Mouse (Mus musculus) ZHBTc4 (cell line): Measurements from ENCODE around the gene C8g.

Experiments used
- DNase-seq: peaks from one replicate; pipeline ENCODE4 v3.0.0-alpha.2; 2011; ENCODE audit warnings: low read depth, low spot score

Gene C8g

DNA sequence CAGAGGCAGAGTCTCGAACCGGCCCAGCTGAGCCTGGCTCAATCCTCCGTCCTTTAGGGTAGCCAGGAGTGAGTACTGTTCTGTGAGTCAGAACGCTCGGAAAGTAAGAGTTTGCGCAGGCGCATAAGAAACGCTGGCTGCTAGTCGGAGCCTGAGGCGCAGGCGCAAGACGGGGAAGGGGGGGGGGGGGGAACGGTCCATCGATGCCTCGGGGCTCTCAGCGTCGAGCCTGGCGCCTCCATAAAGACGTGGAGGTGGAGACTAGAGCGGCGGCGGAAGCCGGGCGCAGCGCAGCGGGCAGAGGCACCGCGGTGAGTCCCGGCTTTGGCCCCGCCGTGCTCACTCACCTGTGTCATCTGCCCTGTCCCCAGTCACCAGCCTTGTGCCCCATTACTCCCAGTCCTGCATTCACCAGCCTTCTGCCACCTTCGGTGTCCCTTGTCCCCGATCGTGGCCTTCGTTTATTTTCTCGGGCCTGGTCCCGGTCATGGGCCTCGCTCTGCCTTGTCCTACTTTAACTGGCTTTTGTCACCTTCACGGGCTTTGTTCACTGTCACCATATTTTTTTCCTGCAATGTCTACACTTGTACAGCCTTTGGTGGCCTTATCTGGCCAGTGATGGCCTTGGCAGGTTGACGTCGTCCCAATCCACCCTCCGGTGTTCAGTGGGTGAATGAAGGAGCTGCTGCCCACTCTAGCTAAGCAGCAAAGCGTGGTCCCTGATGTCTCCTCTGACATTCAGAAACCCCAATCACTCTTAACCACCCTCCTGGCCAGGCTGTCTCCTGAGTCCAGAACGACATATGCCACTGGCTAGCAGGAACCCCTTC, 728 bp downstream of the C8g start, which contains the start of gene Fbxw5:
Fbxw5 (plus strand) TSS at position 175 of the 830 bp plus-strand sequence.
- DNase-seq, result peak; percentile 98

DNA sequence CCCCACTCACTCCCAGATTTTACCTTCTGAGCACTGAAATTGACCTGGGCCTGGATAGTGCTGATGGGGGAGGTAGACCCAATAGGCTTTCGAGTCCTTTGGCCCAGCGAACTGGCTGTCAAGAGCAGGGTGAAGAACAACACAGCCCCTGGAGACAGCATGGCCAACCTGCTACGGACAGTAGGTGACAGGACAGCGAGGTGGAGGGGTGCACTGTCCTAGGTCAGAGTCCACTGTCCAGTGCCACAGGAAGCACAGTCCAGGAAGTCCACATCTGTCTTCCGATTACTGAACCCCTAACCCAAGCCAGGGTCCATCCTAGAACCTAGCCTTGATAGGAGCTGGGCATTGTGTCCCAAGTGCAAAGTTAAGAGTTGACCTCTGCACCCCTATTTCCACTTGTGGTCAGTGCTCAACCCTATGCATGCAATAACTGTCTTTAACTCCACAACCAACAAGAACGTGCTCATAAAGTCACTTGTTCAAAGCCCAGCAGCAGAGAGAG, 1.4 kb downstream of the C8g start:
- DNase-seq, result no peak

DNA sequence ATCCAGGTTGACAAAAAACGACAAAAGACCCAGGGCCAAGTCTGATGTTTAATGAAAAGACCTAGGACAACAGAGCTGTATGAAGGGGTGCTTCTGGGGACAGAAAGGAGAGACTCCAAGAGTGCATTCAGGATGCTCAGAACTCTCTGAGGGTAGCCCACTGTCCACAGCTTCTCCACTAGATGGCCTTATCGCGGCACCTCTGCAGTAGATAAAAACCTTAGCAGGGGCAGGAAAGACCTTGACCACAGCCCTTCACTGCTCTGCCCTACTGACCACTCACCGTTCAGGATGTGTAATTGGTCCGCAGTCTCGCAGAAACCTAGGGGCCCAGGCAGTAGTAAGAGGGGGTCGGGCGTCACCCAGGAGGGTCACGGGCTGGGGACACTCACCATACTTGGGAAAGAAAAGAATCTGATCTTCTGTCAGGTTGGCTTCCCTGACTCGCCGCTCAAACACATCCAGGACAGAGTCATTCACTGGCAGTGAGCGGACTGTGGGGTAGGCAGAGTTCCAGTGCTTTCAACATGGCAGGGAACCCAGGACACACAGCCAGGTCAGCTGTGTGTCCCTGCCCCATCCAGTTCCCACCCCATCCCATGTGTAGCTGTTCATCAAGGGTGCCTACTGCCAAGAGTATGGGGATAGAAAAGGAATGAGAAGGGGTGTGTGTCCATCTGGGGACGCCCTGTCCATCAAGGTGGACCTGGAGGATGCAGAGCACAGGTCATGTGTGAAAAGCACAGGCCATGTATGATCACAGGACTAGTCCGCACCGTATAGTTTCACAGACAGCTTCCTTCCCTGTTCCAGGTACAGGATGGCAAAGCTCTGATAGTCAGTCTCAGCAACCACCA, 2.7 kb downstream of the C8g start:
- DNase-seq, result no peak

DNA sequence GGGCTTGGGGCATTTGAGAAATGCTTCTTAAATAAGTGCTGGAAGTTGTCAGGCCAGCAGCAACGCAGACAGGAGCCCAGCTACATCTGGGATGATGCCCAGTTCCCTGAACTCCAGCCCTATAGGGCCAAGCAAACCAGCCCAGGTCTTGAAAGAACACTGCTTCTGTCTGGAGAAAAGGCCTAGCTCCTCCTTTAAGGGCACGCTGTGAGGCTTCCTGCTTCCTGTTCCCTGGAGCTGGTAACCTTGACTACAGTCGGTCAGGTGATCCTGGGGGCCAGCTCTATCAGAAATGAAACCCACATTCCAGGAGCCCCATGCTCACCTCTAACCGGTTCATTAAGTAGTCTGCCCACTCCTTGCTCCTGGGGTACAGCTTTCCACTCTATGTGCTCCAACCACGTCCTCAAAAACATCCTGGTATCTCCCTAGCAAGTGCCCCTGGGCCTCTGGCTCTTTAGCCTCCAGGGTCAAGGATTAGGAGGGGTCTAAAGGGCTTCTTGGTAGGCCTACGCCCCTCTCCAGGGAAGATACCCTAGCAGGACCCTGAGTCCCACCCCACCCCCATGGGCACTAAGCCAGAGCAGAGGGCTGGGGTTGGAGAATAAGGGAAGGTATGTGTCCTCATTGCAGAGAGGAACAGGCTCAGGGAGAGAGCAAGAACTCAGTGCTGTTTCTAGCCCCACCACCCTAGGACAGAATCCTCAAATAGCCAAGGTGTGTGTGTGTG, 3.5 kb downstream of the C8g start:
- peak; percentile 23 for DNase-seq

DNA sequence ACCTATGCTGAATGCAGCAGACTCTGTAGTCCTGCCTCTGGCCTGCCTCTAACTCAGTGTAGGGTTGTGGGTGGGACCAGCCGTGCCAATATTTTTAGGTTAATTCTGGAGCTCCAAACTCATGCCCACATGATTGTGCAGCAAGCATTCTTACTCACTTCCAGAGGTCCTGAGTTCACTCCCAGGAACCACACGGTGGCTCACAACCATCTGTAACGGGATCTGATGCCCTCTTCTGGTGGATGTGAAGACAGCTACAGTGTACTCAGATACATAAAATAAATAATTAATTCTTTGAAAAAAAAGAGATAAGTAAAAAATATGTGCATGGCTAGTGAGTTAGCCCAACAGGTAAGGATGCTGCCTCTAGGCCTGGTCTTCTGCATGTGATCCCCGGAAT, 5.1 kb downstream of the C8g start:
- DNase-seq, result peak; percentile 61

DNA sequence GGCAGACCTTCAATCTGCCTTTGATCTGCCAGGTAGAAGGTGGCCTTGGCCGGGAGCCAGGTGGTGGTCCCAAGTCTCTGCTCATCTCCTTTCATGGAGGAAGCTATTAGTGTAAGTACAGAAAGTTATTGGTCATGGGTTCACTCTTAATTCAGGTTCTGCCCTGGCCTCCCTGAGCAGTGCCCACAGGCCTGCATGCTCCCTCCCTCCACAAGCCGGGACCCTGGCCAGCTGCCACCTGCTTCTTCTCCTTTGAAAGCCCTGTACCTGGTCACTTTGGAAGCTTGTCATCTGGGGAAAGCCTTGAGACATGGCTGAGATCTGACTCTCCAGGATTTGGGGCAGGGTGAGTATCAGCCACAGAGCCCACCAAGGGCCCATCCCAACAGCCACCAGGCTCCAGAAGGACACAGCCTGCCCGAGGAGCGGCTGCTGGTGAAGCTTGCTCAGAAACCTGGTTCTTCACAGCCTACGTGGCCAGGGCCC, 8.0 kb downstream of the C8g start, which contains the start of gene Lcn12:
Lcn12 (minus strand) TSS at position 436 of the 486 bp plus-strand sequence.
- no peak for DNase-seq

DNA sequence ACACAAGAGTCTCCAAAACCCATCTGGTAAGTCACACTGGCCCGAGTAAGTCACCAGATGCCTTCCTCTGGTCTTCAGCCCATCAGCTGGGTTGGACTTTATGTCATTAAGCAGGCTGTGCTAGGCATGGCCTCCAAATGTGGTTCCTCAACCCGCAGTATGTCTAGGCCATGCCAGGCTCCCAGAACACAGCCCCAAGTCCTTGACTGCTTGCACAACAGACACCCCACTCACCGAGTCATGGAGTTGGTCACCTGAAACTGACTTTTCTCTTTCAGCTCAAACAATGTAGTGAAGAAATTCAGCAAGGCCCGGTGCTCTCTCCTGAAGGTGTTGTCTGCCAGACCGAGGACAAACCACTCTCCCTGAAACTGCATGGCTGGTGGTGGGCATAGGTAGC, 8.5 kb downstream of the C8g start:
- no peak for DNase-seq

DNA sequence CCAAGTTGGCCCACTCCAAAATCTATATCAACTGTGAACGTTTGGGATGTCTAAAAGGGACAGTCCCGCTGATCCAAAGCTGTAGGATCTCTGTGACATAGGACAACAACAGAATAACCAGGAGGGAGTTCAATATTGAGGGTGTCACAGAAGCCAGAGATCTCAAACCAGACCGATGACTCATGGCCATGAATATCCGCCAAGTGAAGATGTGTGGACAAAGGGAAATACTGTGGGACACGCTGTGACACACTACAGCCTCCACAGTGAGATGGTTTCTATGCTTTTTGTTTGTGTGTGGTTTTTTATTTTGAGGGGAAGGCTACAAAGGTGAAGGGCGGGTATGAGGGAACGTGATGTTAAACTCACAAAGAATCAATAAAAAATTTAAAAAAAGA, 12.8 kb downstream of the C8g start:
- no peak for DNase-seq

DNA sequence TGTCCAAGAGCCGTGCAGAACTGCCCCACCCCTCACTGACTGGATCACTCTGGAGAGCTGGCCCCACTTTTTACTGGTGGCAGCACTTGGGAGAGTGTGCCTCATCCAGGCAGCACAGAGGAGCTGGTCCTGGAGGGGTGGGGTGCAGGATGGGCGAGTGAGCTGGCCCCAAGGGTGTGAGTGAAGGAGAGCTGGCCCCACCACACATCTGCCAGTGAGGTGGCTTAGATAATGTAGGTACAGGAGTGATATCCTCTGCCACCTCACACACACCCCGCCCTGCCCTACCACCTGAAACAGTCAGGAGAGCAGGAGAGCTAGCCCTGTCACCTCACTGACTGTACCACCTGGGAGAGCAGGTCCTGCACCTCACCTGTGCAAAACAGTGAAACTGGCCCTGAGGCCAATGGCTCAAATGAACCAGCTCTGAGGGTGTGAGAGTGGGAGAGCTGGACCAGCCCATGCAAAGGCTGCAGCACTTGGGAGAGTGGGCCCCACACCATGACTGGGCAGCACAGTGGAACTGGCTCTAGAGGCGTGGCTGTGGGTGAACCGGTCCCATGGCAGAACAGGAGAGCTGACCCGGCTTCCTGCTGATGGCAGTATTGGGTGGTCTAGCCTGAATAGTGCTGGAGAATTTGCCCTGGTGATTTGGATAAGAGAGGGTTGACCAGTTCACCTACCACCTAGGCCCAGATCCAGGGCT, 13.4 kb downstream of the C8g start:
- no peak for DNase-seq

DNA sequence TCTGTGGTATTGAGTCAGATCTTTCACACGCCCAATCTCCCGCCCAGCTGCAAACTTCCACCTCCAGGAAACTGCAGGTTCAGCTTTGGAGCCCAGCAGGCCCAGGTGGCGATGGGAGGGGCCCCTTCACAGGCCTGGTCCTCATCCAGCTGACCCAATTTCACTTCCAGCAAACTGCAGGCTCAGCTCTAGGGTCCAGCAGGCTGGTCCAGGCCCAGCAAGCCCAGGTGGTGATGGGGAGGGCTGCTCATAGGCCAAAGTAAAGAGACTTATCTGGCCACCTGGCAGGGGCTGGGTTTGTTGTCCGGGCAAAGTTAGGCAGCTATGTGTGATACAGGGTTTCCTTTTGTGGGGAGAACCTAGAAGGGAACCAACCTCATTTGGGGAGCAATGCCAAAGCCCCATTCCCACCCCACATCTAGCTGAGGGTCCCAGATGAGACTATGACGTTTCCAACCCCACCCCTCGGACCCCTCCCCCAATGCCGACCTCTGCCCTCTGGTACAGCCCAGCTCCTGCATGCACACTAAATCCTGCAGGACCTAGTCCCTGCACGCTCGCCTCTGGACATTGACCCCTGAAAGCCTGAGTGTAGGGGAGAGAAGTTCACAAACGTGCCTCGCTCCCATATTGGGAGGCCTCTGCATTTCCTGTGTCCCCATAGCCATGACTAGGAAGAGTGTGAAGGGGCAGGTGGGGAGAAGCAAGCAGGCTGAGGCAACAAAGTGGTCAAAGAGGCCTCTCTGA, 16.4 kb downstream of the C8g start:
- no peak for DNase-seq

DNA sequence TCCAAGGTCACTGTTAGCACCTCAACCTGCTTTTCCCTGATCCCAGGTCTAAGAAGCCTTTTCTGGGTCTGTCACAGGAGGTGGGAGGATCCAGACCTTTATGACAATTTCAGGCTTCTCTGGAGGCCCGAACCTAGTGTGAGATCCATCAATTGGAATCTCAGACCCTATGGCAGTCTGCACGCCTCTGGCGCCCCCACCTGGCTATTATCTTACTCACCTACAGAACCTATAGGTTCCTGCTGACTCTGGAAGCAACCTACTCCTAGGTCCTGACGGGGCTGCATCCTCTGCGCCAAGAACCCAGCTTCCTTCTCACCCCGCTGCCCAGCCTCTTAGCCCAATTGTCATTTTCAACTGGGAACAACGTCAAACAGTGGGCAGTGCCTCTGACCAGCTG, 18.6 kb downstream of the C8g start:
- peak; percentile 75 for DNase-seq

DNA sequence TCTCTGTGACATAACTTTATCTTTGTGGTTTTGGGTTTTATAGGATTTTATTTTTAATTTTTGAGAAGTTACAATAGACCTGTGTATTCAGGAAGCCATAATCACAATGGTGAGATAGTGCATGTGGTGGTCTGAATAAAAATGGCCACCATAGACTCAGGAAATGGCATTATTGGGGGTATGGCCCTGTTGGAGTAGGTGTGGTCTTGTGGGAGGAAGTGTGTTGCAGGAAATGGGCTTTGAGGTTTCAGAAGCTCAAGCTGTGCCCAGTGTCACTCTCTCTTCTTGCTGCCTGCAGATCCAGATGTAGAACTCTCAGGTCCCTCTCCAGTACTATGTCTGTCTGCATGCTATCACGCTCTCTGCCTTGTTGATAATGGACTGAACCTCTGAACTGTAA, 21.0 kb downstream of the C8g start:
- no peak for DNase-seq

DNA sequence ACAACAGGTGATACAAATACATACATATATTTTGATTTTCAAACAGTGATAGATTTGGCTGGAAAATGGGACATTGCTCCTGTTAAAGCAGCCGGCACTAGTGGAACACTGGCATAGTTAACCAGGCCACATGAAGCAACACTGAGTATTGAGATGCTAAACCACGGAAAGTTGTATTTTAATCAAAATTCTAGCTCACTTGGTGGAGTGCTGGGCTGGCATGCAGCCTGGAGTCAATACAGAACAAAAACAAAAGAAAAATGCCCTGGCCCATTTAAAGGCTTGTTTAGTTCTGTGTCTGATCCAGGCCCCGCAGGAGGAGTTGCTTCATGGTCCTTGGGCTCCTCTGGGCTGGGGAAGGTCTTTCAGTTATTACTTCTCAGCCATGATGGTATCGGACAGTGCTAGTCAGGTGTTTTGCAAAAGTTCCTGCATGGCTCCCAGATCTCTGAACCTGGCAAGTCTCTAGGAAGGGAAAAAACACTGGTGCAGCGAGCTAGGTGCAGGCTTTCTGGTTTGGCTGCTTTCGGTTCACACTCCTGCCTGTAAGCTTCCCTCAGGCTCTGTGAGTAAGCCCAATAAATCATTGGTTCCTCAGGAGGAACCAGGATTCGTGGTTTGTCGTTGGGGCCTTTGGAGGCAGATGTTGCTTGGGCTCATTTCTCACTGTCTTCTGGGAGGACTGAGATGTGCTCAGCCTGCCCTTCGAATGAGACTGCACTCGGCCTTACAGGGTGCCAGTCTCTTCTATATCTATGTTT, 21.8 kb downstream of the C8g start:
- DNase-seq, result no peak

DNA sequence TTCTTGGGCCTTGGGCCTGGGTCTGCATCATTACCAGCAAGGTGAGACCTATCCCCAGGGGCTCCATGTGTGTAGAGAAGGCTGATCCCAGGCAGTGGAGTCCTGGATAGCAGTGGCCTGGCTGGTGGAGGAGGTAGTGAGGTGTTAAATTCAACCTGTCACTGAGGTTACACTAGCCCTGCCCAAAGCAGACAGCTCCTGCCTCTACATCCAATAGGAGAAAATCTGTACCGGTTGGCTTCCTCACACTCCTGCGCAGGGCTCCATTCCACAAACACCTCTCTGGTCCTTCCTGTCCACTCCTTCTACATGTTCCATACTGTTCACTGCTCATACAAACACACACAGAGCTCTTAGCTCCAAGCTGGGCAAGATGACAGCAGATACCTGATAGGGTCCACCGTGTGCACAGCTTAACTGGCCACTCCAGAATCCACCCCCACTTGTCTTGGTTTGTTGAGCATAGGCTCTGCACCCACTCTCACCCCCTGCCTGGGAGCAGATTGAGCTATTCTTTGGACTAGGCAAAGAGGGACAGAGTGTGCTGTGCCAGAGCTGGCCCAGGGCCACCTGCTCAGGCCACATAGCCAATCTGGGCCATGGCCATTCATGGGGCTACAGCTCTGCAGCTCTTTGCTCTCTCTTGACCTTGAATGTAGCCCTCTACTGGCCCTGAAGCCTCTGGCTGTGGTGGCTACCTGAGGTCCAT, 23.4 kb downstream of the C8g start:
- DNase-seq, result no peak

DNA sequence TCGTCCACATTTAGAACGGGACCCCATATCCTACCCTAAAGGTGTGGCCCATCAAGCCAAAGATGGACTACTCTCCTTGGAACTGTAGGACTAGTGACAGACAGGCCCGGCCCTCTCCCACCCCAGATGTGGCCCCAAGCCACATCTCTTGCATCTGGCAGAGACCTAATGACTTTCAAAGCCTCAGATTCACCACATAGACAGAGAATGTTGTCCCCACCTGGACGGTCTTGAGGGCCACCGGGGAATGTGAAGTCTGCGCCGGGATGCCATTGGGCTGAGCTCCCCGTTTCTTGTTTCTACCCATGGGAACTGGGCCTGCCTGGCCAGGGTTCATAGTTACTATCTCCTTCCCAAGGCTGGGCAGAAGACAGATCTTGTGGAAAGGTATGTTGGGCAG, 24.0 kb downstream of the C8g start:
- DNase-seq, result no peak

DNA sequence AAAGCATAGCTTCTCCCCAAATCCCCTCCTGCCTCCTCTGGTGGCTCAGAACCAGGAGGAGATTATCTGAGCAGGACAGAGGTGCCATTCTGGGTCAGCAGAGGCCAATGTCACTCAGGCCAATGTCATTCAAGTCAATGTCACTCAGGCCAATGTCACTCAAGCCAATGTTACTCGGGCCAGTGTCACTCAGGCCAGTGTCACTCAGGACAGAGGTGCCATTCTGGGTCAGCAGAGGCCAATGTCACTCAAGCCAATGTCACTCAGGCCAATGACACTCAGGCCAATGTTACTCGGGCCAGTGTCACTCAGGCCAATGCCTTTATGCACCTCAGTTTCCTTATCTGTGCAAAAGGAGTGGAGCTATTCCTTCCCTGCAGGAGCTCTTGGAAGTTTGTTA, 29.0 kb downstream of the C8g start:
- no peak for DNase-seq

DNA sequence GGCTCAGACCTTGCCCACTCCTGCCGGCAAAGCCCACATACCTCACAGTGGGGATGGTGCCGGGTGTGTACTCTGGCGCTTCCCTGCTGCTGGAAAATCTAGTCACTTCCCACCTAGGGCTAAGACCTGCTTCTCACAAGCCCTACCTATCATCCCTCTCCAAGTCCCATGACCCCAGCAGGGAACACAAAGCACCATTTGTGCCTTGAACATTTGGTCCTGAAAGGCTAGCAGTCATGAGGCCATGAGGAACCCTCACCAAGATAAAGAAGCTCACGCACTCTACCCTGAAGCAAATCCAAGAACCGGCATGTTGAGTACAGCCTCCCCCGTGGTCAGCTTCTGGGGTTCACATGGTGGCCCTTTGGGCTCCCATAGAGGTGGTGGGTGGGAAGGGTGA, 31.6 kb downstream of the C8g start, which contains the start of gene Ptgds:
Ptgds (minus strand) TSS at position 78 of the 400 bp plus-strand sequence.
- DNase-seq, result no peak

DNA sequence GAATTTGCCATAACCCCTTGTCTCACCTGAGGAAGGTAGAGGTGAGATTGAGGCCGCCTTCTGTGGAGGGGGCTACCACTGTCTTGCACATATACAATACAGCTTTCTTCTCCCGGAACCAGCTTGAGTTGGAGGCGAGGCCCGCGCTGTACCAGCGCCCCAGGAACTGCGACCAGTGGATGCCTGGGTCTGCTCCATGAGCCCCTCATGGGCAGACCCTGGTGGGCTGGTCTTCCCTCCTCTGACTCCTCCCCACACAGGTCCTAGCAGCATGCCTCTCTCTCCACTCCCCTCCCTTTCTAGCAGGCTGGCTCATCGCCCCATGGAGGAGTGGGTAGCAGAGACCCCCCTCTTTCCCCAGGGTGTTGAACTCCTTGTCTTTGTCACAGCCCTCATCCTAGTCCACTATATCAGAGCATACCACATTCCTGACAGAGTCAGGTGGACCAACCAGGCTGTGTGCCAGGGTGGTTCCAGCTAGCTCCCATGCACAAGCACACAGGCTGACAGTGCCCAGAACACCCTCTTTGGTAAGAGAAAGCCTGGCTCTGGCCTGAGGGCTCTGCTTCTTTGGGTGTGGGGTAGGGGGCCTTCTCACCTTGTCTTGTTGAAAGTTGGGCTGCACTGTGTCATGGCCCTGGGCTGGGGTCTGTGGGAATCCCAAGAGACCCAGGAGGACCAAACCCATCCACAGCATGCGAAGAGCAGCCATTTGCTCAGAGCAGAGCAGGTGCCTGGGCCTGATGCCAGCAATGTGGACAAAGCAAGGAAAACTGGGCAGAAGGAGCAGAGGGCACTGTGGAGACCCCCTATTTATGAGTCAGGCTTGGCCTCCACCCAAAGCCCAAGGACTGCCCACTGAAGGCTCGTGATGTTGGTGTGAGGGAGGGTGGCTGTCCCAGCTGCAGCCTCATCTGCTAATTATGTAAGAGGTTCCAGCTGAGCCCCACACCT, 32.3 kb downstream of the C8g start:
- DNase-seq, result no peak
